Mouse (Mus musculus): ENCODE measurements around the gene Pum2. TPM values are rescaled to one million over a fixed set of nuclear protein-coding genes. Genes with fewer than 3 reads are reported as not detected.

Pum2 gene
- total RNA-seq, 1 experiment = 74.8 TPM

DNA sequence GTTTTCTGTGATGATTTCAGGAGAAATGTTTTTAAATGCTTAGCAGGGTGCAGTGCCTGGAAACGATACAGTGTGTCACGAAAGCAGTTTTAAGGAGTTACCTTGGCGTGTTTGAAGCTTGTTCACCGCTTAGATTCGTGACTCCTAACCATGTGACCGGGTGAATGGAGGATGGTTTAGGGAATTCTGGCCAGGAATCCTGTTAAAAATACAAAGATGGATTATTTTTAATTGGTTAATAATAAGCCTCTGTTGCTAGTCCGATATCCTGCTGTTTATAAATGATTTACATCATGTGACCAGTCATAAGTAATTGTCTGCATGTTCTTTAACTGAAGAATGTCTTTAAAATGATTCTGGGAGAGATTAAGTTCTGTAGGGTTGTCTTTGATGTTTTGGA lies 1.4 kb downstream of the Pum2 start:
- Histone ChIP-seq H3K9ac (ENCODE audit: insufficient read depth, low read depth, low read length, poor library complexity, severe bottlenecking) (peak overlapping the region; percentile 97; the same call in 1 of the 2 replicates), H3K27ac (ENCODE audit: insufficient read depth, low read depth, low read length, poor library complexity, severe bottlenecking) (peak overlapping the region; percentile 91; the same call in 1 of the 2 replicates), H3K9me3 (ENCODE audit: control insufficient read depth, insufficient read depth, low read depth, low read length) (no peaks in the 10 kb centered on the region), H3K36me3 (ENCODE audit: control insufficient read depth, insufficient read depth, low read length, poor library complexity, severe bottlenecking) (no peaks in the 10 kb centered on the region; the same call in 1 of the 2 replicates), H3K4me1 (ENCODE audit: control insufficient read depth in 2 of 2, insufficient read depth in 2 of 2, low read length in 2 of 2, poor library complexity in 1 of 2) (peaks cover 1 to 8% of the 10 kb centered on the region in 2 experiments; a peak in 3 of 4 replicates), H3K4me3 (ENCODE audit: insufficient read depth in 1 of 2, low read depth in 1 of 2, low read length in 2 of 2, poor library complexity in 1 of 2, severe bottlenecking in 1 of 2) (peak overlapping the region; percentile 87 to 91)
- DNase-seq (ENCODE audit: low read depth, low spot score) = peak; percentile 19
- in situ Hi-C loops (cut with MboI; ENCODE audit: low sequenced_read_pairs in 2 of 2, unreplicated experiment in 2 of 2) = no loop called here
- TF ChIP-seq ZC3H11A (IDR thresholded peaks at IDR 0.05; ENCODE audit: borderline replicate concordance, low read depth, low read length) (no peak), MAFK (IDR thresholded peaks at IDR 0.05; ENCODE audit: insufficient read depth, low read depth, low read length) (no peak), CHD2 (IDR thresholded peaks at IDR 0.05; ENCODE audit: low read depth, low read length) (no peak), HCFC1 (IDR thresholded peaks at IDR 0.05; ENCODE audit: borderline replicate concordance, insufficient read depth, low read length) (no peak), ZNF384 (IDR thresholded peaks at IDR 0.05; ENCODE audit: low read depth, low read length) (no peak)

DNA sequence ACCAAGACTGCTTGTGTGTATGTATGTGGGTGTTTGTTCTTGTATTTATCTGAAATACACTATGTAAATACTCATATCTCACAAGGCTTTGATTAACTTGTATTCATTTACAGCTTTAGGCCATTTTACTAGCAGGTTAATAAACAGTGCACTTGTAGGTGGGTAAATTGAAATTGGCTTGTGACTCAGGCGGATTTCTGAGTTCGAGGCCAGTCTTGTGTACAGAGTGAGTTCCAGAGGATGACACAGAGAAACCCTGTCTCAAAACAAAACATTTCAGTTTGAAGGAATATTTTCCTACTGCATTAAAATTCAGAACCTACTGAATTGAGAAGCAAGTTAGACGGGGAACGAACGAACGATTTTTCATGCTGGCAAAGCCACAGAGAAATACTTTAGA lies 2.4 kb downstream of the Pum2 start:
- no peak for DNase-seq (ENCODE audit: low read depth, low spot score)
- Histone ChIP-seq H3K4me3 (ENCODE audit: insufficient read depth in 1 of 2, low read depth in 1 of 2, low read length in 2 of 2, poor library complexity in 1 of 2, severe bottlenecking in 1 of 2) (peak overlapping the region; percentile 34 to 91; a peak in 1 of 4 replicates), H3K4me1 (ENCODE audit: control insufficient read depth in 2 of 2, insufficient read depth in 2 of 2, low read length in 2 of 2, poor library complexity in 1 of 2) (peaks cover 1 to 8% of the 10 kb centered on the region in 2 experiments; a peak in 3 of 4 replicates), H3K27ac (ENCODE audit: insufficient read depth, low read depth, low read length, poor library complexity, severe bottlenecking) (no peak overlapping the region), H3K36me3 (ENCODE audit: control insufficient read depth, insufficient read depth, low read length, poor library complexity, severe bottlenecking) (peaks cover 3% of the 10 kb centered on the region; the same call in 1 of the 2 replicates), H3K9ac (ENCODE audit: insufficient read depth, low read depth, low read length, poor library complexity, severe bottlenecking) (peak overlapping the region; percentile 2; the same call in 1 of the 2 replicates), H3K9me3 (ENCODE audit: control insufficient read depth, insufficient read depth, low read depth, low read length) (no peaks in the 10 kb centered on the region)
- TF ChIP-seq MAFK (IDR thresholded peaks at IDR 0.05; ENCODE audit: insufficient read depth, low read depth, low read length) (no peak), ZNF384 (IDR thresholded peaks at IDR 0.05; ENCODE audit: low read depth, low read length) (no peak), CHD2 (IDR thresholded peaks at IDR 0.05; ENCODE audit: low read depth, low read length) (no peak), HCFC1 (IDR thresholded peaks at IDR 0.05; ENCODE audit: borderline replicate concordance, insufficient read depth, low read length) (no peak), ZC3H11A (IDR thresholded peaks at IDR 0.05; ENCODE audit: borderline replicate concordance, low read depth, low read length) (no peak)
- in situ Hi-C loops (cut with MboI; ENCODE audit: low sequenced_read_pairs in 2 of 2, unreplicated experiment in 2 of 2) = no loop called here

DNA sequence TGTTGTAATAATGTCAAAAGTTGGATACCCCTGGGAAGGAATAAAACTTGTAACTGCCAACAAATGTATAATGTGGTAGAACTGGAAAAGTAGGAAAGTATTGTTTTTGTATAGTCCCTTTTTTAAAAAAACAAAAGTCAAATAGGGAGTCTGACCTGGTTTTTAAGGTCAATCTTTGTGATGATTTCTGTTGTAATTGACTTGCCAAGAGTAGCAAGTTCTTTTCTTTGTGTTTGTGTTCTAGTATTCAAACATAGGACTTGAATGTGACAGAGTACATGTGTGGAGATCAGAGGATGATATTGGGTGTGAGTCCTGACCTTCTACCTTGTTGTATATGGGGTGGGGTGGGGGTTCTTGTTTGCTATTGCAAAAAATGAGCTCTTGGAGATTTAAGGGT lies 4.0 kb downstream of the Pum2 start:
- no peak for DNase-seq (ENCODE audit: low read depth, low spot score)
- in situ Hi-C loops (cut with MboI; ENCODE audit: low sequenced_read_pairs in 2 of 2, unreplicated experiment in 2 of 2) = no loop called here
- H3K4me1 ChIP-seq (ENCODE audit: control insufficient read depth in 2 of 2, insufficient read depth in 2 of 2, low read length in 2 of 2, poor library complexity in 1 of 2) = peaks cover 1 to 8% of the 10 kb centered on the region in 2 experiments; a peak in 3 of 4 replicates
- H3K9me3 ChIP-seq (ENCODE audit: control insufficient read depth, insufficient read depth, low read depth, low read length) = no peaks in the 10 kb centered on the region
- TF ChIP-seq MAFK (IDR thresholded peaks at IDR 0.05; ENCODE audit: insufficient read depth, low read depth, low read length) (no peak), ZC3H11A (IDR thresholded peaks at IDR 0.05; ENCODE audit: borderline replicate concordance, low read depth, low read length) (no peak), ZNF384 (IDR thresholded peaks at IDR 0.05; ENCODE audit: low read depth, low read length) (no peak), HCFC1 (IDR thresholded peaks at IDR 0.05; ENCODE audit: borderline replicate concordance, insufficient read depth, low read length) (no peak), CHD2 (IDR thresholded peaks at IDR 0.05; ENCODE audit: low read depth, low read length) (no peak)
- no peak overlapping the region for H3K4me3 ChIP-seq (ENCODE audit: insufficient read depth in 1 of 2, low read depth in 1 of 2, low read length in 2 of 2, poor library complexity in 1 of 2, severe bottlenecking in 1 of 2)
- H3K27ac ChIP-seq (ENCODE audit: insufficient read depth, low read depth, low read length, poor library complexity, severe bottlenecking) = no peak overlapping the region
- H3K36me3 ChIP-seq (ENCODE audit: control insufficient read depth, insufficient read depth, low read length, poor library complexity, severe bottlenecking) = peaks cover 3% of the 10 kb centered on the region; the same call in 1 of the 2 replicates
- H3K9ac ChIP-seq (ENCODE audit: insufficient read depth, low read depth, low read length, poor library complexity, severe bottlenecking) = no peak overlapping the region

DNA sequence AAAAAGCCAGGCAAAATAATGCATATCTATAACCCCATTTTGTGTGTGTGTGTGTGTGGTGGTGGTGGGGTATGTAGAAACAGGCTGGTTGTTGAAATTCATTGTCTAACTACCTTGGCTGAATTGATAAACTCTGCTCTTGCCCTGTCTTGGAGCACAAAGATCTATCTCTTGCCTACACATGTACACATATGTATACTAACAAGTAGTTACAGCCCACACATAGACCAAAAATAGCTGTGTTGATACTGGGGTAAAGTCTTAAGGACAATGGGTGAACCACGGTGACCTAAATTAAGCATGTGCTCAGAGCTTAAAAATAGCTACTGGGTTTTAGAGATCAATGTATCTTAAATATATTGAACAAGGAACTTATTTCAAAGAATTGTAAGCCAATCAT lies 10.3 kb downstream of the Pum2 start:
- Histone ChIP-seq H3K9me3 (ENCODE audit: control insufficient read depth, insufficient read depth, low read depth, low read length) (no peaks in the 10 kb centered on the region), H3K36me3 (ENCODE audit: control insufficient read depth, insufficient read depth, low read length, poor library complexity, severe bottlenecking) (peaks cover 3% of the 10 kb centered on the region), H3K4me3 (ENCODE audit: insufficient read depth in 1 of 2, low read depth in 1 of 2, low read length in 2 of 2, poor library complexity in 1 of 2, severe bottlenecking in 1 of 2) (no peak overlapping the region), H3K4me1 (ENCODE audit: control insufficient read depth in 2 of 2, insufficient read depth in 2 of 2, low read length in 2 of 2, poor library complexity in 1 of 2) (peaks cover 0 to 7% of the 10 kb centered on the region in 2 experiments; a peak in 3 of 4 replicates), H3K9ac (ENCODE audit: insufficient read depth, low read depth, low read length, poor library complexity, severe bottlenecking) (no peak overlapping the region), H3K27ac (ENCODE audit: insufficient read depth, low read depth, low read length, poor library complexity, severe bottlenecking) (no peak overlapping the region)
- in situ Hi-C loops (cut with MboI; ENCODE audit: low sequenced_read_pairs in 2 of 2, unreplicated experiment in 2 of 2) = no loop called here
- TF ChIP-seq ZNF384 (IDR thresholded peaks at IDR 0.05; ENCODE audit: low read depth, low read length) (no peak), CHD2 (IDR thresholded peaks at IDR 0.05; ENCODE audit: low read depth, low read length) (no peak), ZC3H11A (IDR thresholded peaks at IDR 0.05; ENCODE audit: borderline replicate concordance, low read depth, low read length) (no peak), HCFC1 (IDR thresholded peaks at IDR 0.05; ENCODE audit: borderline replicate concordance, insufficient read depth, low read length) (no peak), MAFK (IDR thresholded peaks at IDR 0.05; ENCODE audit: insufficient read depth, low read depth, low read length) (no peak)
- DNase-seq (ENCODE audit: low read depth, low spot score) = no peak

Data from ES-E14 (cell line).